Mouse (Mus musculus): ENCODE data around the gene Atp8a2.
"Not testable (repeated sequence)": the region's sequence is repeated elsewhere in the genome, so short reads cannot be mapped to it uniquely, and the experiment has no call there.

Atp8a2 gene

DNA sequence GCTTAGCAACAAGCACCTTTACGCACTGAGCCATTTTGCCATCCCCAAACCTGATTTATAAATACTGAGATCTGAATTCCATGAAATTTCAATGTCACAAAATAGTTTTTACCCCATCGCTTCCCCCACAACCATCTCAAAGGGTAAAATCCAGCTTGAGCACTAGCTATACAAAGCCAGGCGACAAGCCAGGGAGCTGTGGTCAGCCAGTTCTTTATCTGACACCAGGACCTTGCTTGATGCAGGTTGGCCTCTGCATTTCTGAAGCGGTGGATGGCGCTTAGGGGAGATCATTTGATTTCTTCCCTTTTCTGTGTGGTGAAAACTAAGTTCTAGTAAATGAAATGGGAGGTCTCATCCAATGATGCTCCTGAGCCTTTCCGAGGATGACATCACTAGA lies 564.9 kb downstream of the Atp8a2 start:
- no peak for DNase-seq

DNA sequence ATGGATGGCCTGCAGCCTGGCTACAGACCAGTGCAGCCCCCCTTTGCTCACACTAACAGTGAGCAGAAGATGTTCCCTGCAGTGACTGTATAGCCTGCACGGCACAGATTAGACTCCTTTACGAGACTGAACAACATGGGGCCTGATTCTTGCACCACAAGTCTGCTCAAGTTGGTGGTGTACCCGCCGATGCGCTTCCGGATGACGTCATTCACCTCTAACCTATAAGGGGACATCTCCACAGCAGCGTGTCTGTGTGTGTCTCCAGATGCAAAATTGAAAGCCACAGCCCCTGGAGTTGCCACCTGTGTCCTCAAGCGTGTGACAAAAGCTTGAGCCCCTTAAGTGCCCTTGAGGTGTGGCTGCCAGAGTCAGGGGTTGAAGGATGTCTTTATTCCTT lies 566.9 kb downstream of the Atp8a2 start:
- no peak for DNase-seq

DNA sequence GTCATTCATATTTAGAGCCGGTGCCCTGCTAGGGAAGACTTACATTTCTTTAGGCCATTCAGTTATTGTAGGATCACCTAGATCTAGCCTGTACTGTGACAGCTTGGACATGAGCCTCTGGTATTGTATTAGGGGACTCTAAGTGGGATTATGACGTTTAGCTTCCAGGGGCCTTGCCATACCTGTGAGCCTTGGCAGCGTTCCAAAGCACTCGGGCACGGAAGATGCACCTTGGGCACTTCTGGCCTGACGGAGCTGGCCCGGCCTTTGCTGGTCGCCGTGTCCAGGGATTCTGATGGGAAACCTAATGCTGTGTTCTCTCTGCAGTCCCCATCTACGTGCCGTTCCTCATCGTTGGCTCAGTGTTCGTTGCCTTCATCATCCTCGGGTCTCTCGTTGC lies 567.7 kb downstream of the Atp8a2 start:
- no peak for DNase-seq

DNA sequence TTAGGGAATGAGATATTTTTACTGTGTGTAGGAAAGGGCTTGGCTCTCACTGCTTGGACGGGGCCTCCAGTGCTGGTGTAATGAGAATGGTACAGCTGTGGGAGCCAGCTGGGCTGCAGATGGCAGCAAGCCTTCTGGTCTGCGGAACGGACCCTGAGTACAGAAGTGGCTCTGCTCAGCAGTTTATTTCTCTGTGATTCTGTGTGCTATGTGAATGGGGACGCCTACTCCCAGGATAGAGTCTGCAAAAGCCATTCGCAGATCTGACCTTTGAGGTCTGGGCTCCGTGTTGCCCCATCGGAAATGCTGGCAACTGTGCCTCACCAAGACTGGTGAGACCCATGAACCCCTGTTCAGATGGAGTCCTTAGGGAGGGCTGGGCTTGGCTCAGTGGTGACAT lies 569.2 kb downstream of the Atp8a2 start:
- no peak for DNase-seq

DNA sequence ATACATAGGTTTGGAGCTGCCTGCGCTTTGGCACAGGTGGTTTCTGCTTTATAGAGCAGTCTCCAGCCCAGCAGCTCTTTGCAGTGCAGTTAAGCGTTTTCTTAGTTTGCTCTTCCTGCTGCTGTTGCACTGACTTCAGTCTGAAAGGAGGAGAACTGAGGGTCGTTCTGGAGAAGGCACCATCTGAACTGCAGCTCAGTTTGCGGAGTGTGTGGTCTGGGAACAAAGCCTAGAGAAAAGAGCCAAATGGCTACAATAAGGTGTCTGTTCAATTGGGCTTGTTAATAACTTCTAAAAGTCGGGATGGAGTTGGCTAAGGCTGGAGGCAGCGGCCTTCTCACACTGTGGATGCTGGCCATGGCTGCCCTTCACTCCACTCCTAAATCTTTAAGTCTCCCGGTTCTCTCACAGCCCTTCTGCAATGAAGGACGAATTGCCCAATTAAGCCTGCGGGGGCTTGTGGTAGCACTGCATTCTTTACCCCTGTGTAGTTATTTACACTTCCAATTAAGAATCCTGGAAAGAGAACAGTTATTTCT lies 569.8 kb downstream of the Atp8a2 start:
- DNase-seq, result no peak

DNA sequence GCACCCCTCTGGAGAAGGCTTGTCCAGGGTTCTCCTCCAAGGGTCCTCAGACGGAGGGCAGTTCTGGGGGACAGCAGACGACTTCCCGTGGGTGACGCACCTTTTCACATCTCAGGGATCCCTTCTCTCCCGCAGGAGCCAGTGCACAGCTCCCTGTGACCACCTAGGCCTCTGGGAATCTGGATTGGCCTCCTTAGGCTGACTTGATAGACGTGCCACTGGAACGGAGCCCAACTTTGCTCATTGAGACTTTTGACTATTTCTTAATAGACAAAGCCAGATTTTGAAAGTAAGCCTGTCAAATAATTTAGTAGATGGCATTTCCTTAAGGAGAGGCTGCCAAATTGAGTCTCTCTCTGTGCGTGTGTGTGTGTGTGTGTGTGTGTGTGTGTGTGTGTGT lies 570.3 kb downstream of the Atp8a2 start:
- DNase-seq, result no peak

DNA sequence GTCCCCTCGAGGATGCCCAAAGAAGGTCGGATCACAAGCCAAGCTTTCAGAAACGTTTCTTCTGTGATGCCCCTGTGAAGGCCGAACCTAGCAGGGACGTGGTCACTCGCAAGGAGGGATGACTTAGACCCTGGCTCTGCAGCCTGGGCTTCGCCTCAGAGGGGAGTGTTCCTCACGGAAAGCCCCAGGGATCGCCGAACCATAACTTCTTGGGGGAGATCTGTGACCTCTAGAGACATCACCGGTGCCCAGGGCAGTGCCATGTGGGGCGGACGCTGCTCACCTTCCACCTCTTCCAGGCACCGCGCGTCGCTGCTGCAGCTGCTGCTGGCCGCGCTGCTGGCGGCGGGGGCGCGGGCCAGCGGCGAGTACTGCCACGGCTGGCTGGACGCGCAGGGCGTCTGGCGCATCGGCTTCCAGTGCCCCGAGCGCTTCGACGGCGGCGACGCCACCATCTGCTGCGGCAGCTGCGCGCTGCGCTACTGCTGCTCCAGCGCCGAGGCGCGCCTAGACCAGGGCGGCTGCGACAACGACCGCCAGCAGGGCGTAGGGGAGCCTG lies 571.1 kb downstream of the Atp8a2 start:
- peak; percentile 40 for DNase-seq

DNA sequence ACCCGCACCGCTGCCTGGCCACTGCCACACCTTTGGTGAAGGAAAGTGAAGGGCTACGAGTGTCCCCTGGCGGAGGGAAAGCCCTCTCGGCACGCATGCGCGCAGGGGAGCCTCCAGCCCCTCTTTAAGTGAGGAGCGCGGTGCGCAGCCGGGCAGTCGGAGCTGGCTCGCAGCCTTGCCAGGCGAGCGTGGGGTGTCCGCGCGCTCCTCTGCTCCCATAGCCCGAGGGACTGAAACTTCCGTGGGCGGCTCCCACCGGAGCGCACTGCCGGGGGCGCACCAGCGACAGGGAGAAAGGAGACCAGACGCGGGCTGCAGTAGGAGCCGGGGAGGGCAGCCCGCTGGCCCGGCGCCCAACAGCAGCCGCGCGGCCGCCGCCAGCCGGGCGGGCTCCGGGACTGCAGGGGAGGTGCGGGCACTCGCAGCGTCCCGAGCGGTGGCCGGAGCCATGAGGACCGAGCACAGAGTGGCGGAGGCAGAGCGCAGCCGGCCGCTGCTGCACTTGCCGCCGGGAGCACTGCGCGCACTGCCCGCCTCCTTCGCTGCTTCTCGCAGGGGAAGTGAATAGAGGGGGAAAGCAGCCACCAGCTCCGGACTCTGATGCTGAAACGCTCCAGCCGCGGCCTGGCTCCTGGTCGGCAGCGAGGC lies 571.7 kb downstream of the Atp8a2 start, which contains the start of gene Shisa2:
Shisa2 (plus strand) TSS at position 151 of the 648 bp plus-strand sequence.
- peak; percentile 74 for DNase-seq

DNA sequence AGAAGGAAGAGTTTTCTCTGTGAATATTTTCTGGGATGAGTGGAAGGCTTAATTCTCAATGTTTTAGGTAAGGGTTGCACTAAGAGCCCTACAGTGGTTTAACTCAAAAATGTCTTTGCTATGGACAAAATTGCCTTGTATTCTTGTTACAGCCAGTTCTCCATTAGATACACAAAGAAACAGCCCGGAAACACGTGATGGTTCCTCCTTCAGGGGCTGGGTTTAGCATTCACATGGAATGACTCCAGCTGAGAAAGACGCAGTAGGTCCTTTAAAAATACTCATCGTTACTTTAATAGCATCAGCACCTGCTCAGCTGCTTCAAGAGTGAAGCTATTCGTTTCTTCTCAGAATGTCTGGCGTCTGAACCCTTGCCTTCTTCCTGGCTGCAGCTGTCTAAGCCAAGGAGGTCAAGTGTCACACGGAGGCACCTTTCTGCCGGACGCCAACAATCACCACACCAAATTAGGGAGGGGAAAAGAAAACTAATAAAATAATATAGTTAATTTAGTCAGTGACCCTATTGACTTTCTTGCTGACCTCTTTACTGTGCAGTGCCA lies 572.6 kb downstream of the Atp8a2 start:
- DNase-seq, result no peak

DNA sequence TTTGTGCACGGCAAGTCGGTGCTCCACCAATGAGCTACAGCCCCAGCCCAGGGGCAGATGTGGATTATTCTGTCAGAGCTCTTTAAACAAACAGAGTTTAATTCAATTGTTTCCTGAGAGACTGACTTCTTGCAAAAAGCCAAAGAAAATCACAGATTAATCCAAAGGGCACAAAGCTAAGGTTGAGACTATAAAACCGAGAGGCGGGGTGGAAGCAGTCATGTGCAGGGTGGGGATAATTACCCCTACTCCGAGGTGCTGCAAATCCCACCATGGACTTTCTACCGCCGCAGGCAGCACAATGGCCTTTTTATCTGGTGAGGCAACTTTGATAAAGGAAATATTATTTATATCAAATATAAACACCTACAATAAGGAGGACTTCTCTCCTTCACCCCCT lies 580.2 kb downstream of the Atp8a2 start:
- DNase-seq, result no peak

DNA sequence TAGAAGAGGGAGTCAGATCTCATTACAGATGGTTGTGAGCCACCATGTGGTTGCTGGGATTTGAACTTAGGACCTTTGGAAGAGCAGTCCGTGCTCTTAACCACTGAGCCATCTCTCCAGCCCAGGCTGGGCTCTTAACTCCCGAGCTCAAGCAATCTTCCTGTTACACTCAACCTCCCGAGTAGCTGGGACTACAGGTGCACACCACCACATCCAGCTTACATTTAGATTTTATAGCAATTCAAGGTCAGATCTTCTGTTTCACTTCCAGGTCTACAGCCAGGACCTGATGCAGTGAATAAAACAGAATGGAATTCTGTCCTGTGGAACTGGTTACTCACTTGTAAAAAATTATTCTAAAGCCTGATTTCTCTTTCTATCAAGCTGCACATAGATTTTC lies 582.8 kb downstream of the Atp8a2 start:
- not testable (repeated sequence) for DNase-seq

DNA sequence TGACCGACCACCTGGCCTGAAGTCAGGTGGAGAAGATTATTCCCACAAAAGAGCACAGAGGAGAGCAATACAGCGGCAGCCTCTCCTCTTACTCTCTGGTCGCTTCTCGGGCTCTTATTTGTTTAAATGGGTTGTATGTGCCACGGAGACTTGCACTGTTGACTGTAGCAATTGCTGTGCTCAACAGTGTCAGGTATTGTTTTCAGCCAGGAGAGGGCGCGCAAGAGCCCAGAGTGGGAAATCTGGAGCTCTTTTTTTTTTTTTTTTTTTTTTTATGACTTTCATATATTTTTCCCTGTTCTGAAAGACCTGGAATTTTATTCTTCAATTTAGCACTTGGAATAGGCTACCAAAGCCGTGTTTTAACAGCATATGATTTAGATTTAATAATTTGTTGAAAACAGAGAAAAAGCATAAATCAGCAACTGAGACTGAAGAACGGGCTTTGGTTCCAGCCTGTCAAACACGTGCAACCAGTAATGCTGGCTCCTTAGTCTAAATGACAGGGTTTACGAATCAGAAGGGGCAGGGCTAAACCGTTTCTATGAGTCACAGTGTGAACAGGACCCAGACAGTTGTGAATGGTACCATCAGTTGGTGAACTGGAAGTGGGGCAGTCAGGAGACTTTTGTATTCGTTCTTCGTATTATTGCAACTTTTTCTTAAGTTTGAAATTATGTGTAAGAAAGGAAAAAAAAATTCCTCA lies 583.9 kb downstream of the Atp8a2 start:
- DNase-seq, result no peak

DNA sequence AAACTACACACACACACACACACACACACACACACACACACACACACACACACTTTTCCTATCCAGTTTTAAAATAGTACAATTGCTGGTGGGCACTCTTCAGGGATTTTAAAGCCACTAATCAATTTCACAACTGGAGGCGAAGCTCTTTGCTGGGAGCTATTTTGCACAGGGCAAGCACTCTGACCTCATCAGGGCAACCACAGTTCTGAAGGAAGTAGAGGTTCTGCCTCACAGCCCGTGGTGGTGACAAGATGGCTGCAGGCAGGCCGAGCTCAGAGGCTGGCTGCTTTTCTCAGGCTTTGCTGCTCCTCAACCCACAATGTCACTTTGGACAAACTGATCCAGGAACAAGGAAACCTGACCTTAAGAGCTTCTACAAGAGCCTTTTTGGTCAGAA lies 590.0 kb downstream of the Atp8a2 start:
- no peak for DNase-seq

DNA sequence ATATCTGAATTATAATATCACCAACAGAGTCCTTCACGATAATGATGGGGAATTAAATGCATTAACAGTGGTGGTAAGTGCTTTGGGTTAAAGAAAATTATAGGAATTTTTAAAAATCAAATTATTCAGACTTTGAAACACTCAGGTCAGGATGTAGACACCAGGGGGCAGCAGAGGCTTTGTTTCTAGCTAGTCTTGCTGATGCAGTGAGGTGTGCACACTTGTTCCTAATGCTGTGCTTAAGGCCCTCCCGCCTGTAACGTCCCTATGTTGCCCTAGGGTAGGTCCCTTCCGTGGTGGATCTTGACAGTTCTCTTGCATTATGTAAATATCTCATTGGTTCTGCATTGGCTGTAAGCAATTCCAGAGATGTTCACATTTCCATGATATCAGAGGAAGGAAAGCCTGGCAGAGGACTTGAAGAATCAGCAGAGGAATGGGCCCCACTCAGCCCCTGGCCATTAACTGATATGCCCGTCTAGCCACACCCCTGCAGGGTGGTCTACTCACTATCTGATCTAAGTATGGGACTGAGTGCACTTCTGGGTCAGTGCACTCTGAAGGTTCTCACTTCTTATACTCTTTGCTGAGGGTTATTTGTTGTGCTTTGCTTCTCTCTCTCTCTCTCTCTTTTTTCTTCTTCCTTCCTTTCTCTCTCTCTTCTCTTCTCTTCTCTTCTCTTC lies 591.2 kb downstream of the Atp8a2 start:
- DNase-seq, result no peak

DNA sequence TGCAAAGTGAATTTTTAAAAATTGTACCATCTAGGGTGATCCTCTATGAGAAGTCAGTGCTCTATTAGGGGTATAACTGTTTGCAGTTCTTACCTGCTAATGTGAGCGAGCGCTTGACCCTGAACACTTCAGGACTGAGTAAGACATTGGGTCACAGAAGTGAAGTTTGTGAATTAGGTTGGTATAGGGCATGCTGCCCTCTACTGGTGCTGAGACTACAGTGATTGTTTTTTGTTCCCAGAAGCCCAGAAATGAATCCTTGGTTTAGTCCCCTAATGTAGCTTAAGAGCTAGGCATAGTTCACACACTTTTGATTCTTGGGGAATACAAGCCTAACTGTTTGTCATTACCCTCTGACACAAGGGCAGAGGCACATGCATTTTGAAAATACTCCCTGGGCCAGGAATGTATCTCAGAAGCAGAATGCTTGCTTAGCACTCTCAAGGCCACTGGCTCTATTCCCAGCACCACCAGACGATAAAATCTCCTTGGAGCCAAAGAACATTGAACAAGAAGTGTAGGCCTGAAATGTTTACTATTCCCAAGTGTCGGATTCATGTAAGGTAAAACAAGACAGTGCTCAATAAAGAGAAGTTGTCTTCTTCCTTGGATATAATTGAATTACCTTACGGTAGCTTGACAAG lies 592.9 kb downstream of the Atp8a2 start:
- no peak for DNase-seq

DNA sequence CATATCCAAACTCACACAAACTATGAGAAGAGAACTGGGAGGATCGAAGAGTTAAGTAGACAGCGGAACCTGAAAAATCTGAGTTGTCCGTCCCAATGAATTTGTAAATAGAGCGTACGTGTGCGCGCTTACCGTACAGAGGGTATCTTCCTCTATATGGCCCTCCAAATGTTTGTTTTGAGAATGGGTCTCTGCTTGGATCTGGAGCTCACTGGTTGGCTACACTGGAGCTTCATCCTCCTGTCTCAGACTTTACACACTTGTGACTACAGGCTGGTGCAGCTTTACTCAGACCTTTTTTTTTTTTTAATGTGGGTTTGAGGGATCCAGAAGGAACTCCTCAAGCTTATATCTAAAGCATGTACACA lies 598.7 kb downstream of the Atp8a2 start:
- DNase-seq, result no peak

DNA sequence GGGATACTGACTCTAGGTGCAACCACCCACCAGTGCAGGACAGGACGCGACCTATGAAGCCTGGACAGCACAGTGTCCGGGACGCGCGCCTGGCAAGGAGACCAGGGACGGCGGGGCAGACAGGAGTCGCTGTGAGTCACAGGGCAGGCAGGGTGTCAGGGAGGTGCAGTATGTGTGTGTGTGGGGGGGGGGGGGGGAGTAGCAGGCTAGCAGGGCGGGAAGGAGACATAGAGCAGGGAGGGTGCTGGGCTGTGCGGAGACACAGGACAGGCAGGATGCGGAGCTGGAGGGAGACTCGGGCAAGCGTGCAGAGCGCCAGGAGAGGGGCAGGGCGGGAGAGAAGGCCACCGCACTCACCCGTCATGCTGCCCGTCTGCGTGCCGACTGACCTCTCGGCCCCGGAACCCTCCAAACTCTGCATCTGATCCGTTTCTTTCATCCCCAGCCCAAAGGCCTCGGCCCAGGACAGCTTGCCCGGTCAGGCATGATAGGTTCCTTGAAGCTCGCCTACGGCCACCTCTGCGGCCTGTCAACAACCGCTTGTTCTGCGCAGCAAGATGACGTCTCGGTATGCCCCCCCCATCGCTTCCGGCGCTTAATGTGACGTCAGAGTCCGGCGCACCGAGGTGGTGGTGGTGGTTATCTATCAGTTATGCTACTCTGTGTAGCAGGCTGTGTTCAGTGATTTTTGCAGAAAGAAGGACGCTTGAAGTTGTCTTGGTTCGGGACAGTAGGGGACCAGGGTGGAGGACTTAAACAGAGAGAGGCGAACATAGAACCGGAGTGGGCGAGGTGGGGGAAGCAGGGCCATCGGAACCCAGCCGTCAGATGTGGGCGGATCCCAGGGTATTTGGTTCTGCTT lies 599.4 kb downstream of the Atp8a2 start, which contains the start of gene Cdadc1:
Cdadc1 (minus strand) TSS at position 562 of the 862 bp plus-strand sequence.
- peak; percentile 95 for DNase-seq

DNA sequence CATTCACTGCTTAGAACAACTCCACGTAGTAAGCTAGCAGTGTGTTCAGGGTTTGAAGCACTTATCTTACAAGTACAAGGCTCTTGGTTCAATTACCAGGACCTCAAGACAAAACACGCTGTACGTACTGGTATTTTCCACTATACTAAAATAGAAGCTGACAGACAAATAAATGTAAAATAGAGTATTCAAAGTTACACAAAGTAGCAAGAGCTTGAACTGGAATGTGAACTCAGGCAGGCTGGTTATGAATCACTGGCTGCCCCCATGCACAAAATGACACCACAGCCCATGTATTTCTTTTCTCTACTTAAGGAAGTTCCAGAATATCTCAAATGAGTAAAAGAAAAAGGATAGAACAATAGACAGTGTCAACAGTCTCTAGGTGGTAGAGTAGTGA lies 602.0 kb downstream of the Atp8a2 start:
- DNase-seq, result no peak

DNA sequence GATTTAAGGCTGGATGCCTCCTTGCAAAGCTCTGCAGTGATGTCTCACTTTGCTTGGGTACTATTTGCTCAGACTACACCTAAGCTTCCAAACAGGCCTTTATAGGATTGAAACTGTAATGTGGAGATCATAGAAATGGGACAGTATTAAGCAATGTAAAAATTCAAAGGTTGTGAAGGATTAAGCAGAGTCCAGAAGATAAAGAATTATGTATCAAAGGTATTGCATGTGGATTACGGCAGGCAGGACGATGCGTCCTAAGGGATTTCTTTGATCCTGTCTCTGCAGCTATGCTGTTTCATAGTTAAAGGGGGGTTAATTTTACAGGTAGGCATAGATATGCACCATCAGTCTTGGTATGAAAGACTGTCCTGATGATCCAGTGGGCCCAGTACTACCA lies 604.4 kb downstream of the Atp8a2 start:
- DNase-seq, result no peak

DNA sequence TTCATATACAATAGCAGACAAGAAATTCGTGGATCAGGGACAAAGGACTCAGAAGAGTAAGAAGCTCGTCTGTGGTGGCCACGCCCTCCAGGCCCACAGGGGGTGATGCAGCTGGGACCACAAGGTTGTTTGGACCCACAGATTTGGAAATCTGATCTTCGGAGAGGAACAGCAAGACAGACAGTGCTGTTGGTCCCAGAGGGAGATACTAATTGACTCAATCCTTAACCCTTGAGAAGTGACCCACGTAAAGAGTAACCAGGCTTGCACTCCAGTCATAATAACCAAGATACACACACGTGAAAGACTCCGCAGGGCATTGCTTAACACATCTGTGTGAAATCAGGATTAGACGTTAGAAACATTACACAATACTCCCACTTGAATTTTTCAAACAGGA lies 605.1 kb downstream of the Atp8a2 start:
- no peak for DNase-seq

DNA sequence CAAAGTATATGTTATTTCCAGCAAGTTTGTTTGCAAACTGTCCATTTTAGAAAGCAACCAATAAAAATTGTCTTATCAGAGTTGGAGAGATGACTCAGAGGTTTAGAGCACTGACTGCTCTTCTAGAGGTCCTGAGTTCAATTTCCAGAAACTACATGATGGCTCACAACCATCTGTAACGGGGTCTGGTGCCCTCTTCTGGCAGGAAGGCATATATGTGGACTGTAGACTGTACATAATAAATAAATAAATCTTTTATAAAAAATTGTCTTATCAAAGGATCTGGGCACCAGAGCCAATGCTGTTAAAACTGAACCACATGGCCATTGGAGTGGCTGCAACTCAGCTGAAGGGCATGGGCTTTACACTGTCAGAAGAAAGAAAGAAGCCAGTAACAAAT lies 606.4 kb downstream of the Atp8a2 start:
- no peak for DNase-seq

Data from right cerebral cortex, postnatal 25 days (tissue).